Mouse (Mus musculus): ENCODE data around the gene Dis3l. TPM values are rescaled to one million over a fixed set of nuclear protein-coding genes. Genes with fewer than 3 reads are reported as not detected.
A peak's percentile ranks its signal among the peaks of the same experiment; 100 is the strongest.

Dis3l gene
- polyA plus RNA-seq, 1 experiment from 2014 or later: 18.2 TPM

GRCm38 (mm10) chr9:64369871-64370270, 28.8 kb upstream of the Dis3l start:
- Histone ChIP-seq H3K27ac (ENCODE audit: low read depth, low read length) (no peak overlapping the region), H3K4me1 (replicated peaks; ENCODE audit: control insufficient read depth, insufficient read depth, low read length) (no peaks in the 10 kb centered on the region), H3K4me3 (ENCODE audit: low read depth, low read length) (no peak overlapping the region), H3K9me3 (ENCODE audit: control insufficient read depth, low read length) (no peaks in the 10 kb centered on the region), H3K9ac (ENCODE audit: low read depth, low read length) (no peak overlapping the region), H3K36me3 (ENCODE audit: control insufficient read depth, insufficient read depth, low read length) (no peaks in the 10 kb centered on the region), H3K27me3 (replicated peaks; ENCODE audit: control insufficient read depth, insufficient read depth, low read length) (no peaks in the 10 kb centered on the region), H3K4me2 (no peak overlapping the region)
- WGBS: 64% methylated on average over 7 of the region's 7 CpGs
- no peak for ATAC-seq (replicated peaks; ENCODE audit: low FRiP score)
- DNase-seq (ENCODE audit: low spot score): no peak

- H3K9ac ChIP-seq (ENCODE audit: low read depth, low read length): no peak overlapping the region
- no peak overlapping the region for H3K4me2 ChIP-seq
- no peaks in the 10 kb centered on the region for H3K36me3 ChIP-seq (ENCODE audit: control insufficient read depth, insufficient read depth, low read length)
- no peaks in the 10 kb centered on the region for H3K4me1 ChIP-seq (replicated peaks; ENCODE audit: control insufficient read depth, insufficient read depth, low read length)
- H3K27ac ChIP-seq (ENCODE audit: low read depth, low read length): no peak overlapping the region
- ATAC-seq (replicated peaks; ENCODE audit: low FRiP score): no peak
- no peaks in the 10 kb centered on the region for H3K9me3 ChIP-seq (ENCODE audit: control insufficient read depth, low read length)
- no peak overlapping the region for H3K4me3 ChIP-seq (ENCODE audit: low read depth, low read length)
- DNase-seq (ENCODE audit: low spot score): no peak
- H3K27me3 ChIP-seq (replicated peaks; ENCODE audit: control insufficient read depth, insufficient read depth, low read length): no peaks in the 10 kb centered on the region
- 84% methylated on average over 9 of the region's 9 CpGs for WGBS
Measured at GRCm38 (mm10) chr9:64361231-64361950, 20.3 kb upstream of the Dis3l start.

- ATAC-seq (replicated peaks; ENCODE audit: low FRiP score) (no peak), DNase-seq (ENCODE audit: low spot score) (no peak)
- no peak overlapping the region for H3K27ac ChIP-seq (ENCODE audit: low read depth, low read length)
- H3K9ac ChIP-seq (ENCODE audit: low read depth, low read length): no peak overlapping the region
- no peaks in the 10 kb centered on the region for H3K36me3 ChIP-seq (ENCODE audit: control insufficient read depth, insufficient read depth, low read length)
- WGBS: 83% methylated on average over 7 of the region's 7 CpGs
- no peak overlapping the region for H3K4me3 ChIP-seq (ENCODE audit: low read depth, low read length)
- H3K4me1 ChIP-seq (replicated peaks; ENCODE audit: control insufficient read depth, insufficient read depth, low read length): no peaks in the 10 kb centered on the region
- H3K9me3 ChIP-seq (ENCODE audit: control insufficient read depth, low read length): no peaks in the 10 kb centered on the region
- no peaks in the 10 kb centered on the region for H3K27me3 ChIP-seq (replicated peaks; ENCODE audit: control insufficient read depth, insufficient read depth, low read length)
- no peak overlapping the region for H3K4me2 ChIP-seq
Measured at GRCm38 (mm10) chr9:64355627-64356026, 14.5 kb upstream of the Dis3l start.

- Histone ChIP-seq H3K4me1 (replicated peaks; ENCODE audit: control insufficient read depth, insufficient read depth, low read length) (no peaks in the 10 kb centered on the region), H3K4me3 (ENCODE audit: low read depth, low read length) (no peak overlapping the region), H3K36me3 (ENCODE audit: control insufficient read depth, insufficient read depth, low read length) (no peaks in the 10 kb centered on the region), H3K27ac (ENCODE audit: low read depth, low read length) (no peak overlapping the region), H3K9ac (ENCODE audit: low read depth, low read length) (no peak overlapping the region), H3K4me2 (no peak overlapping the region), H3K27me3 (replicated peaks; ENCODE audit: control insufficient read depth, insufficient read depth, low read length) (no peaks in the 10 kb centered on the region), H3K9me3 (ENCODE audit: control insufficient read depth, low read length) (no peaks in the 10 kb centered on the region)
- no peak for DNase-seq (ENCODE audit: low spot score)
- WGBS: 34% methylated on average over 3 of the region's 3 CpGs
- ATAC-seq (replicated peaks; ENCODE audit: low FRiP score): no peak
Measured at GRCm38 (mm10) chr9:64351191-64351590, 10.1 kb upstream of the Dis3l start.

- H3K27ac ChIP-seq (ENCODE audit: low read depth, low read length): no peak overlapping the region
- no peak overlapping the region for H3K4me2 ChIP-seq
- H3K4me1 ChIP-seq (replicated peaks; ENCODE audit: control insufficient read depth, insufficient read depth, low read length): no peaks in the 10 kb centered on the region
- no peaks in the 10 kb centered on the region for H3K36me3 ChIP-seq (ENCODE audit: control insufficient read depth, insufficient read depth, low read length)
- ATAC-seq (replicated peaks; ENCODE audit: low FRiP score) (no peak), DNase-seq (ENCODE audit: low spot score) (no peak)
- H3K9ac ChIP-seq (ENCODE audit: low read depth, low read length): no peak overlapping the region
- H3K4me3 ChIP-seq (ENCODE audit: low read depth, low read length): no peak overlapping the region
- no peaks in the 10 kb centered on the region for H3K27me3 ChIP-seq (replicated peaks; ENCODE audit: control insufficient read depth, insufficient read depth, low read length)
- WGBS: 65% methylated on average over 5 of the region's 5 CpGs
- H3K9me3 ChIP-seq (ENCODE audit: control insufficient read depth, low read length): no peaks in the 10 kb centered on the region
Measured at GRCm38 (mm10) chr9:64349490-64349889, 8.4 kb upstream of the Dis3l start.

- no peak for ATAC-seq (replicated peaks; ENCODE audit: low FRiP score)
- no peak for DNase-seq (ENCODE audit: low spot score)
- Histone ChIP-seq H3K9ac (ENCODE audit: low read depth, low read length) (no peak overlapping the region), H3K4me2 (no peak overlapping the region), H3K27me3 (replicated peaks; ENCODE audit: control insufficient read depth, insufficient read depth, low read length) (no peaks in the 10 kb centered on the region), H3K4me3 (ENCODE audit: low read depth, low read length) (no peak overlapping the region), H3K9me3 (ENCODE audit: control insufficient read depth, low read length) (no peaks in the 10 kb centered on the region), H3K27ac (ENCODE audit: low read depth, low read length) (no peak overlapping the region), H3K36me3 (ENCODE audit: control insufficient read depth, insufficient read depth, low read length) (no peaks in the 10 kb centered on the region), H3K4me1 (replicated peaks; ENCODE audit: control insufficient read depth, insufficient read depth, low read length) (no peaks in the 10 kb centered on the region; the same call in 1 of the 2 replicates)
- WGBS: 0% methylated on average over 1 of the region's 1 CpGs
Measured at GRCm38 (mm10) chr9:64347377-64347776, 6.3 kb upstream of the Dis3l start.

- DNase-seq (ENCODE audit: low spot score): no peak
- H3K36me3 ChIP-seq (ENCODE audit: control insufficient read depth, insufficient read depth, low read length): no peaks in the 10 kb centered on the region
Measured at GRCm38 (mm10) chr9:64345931-64346330, 4.8 kb upstream of the Dis3l start.

GRCm38 (mm10) chr9:64343656-64344055, 2.6 kb upstream of the Dis3l start:
- Histone ChIP-seq H3K27me3 (replicated peaks; ENCODE audit: control insufficient read depth, insufficient read depth, low read length) (no peaks in the 10 kb centered on the region), H3K4me1 (replicated peaks; ENCODE audit: control insufficient read depth, insufficient read depth, low read length) (peaks cover 9% of the 10 kb centered on the region), H3K9ac (ENCODE audit: low read depth, low read length) (no peak overlapping the region), H3K4me2 (no peak overlapping the region), H3K36me3 (ENCODE audit: control insufficient read depth, insufficient read depth, low read length) (no peaks in the 10 kb centered on the region), H3K4me3 (ENCODE audit: low read depth, low read length) (no peak overlapping the region), H3K27ac (ENCODE audit: low read depth, low read length) (no peak overlapping the region), H3K9me3 (ENCODE audit: control insufficient read depth, low read length) (no peaks in the 10 kb centered on the region)
- ATAC-seq (replicated peaks; ENCODE audit: low FRiP score) (no peak), DNase-seq (ENCODE audit: low spot score) (no peak)
- WGBS: 74% methylated on average over 2 of the region's 2 CpGs

More at GRCm38 (mm10) chr9:64345931-64346330, 4.8 kb upstream of the Dis3l start:
- WGBS: 59% methylated on average over 5 of the region's 5 CpGs
- Histone ChIP-seq H3K9me3 (ENCODE audit: control insufficient read depth, low read length) (no peaks in the 10 kb centered on the region), H3K27me3 (replicated peaks; ENCODE audit: control insufficient read depth, insufficient read depth, low read length) (no peaks in the 10 kb centered on the region), H3K4me2 (no peak overlapping the region), H3K27ac (ENCODE audit: low read depth, low read length) (no peak overlapping the region), H3K9ac (ENCODE audit: low read depth, low read length) (no peak overlapping the region), H3K4me3 (ENCODE audit: low read depth, low read length) (no peak overlapping the region), H3K4me1 (replicated peaks; ENCODE audit: control insufficient read depth, insufficient read depth, low read length) (no peaks in the 10 kb centered on the region; the same call in 1 of the 2 replicates)
- no peak for ATAC-seq (replicated peaks; ENCODE audit: low FRiP score)

- no peak overlapping the region; the same call in 1 of the 2 replicates for H3K4me3 ChIP-seq (ENCODE audit: low read depth, low read length)
- no peak overlapping the region for H3K27ac ChIP-seq (ENCODE audit: low read depth, low read length)
- no peaks in the 10 kb centered on the region for H3K27me3 ChIP-seq (replicated peaks; ENCODE audit: control insufficient read depth, insufficient read depth, low read length)
- ATAC-seq (replicated peaks; ENCODE audit: low FRiP score) (no peak), DNase-seq (ENCODE audit: low spot score) (no peak)
- WGBS: 80% methylated on average over 8 of the region's 8 CpGs
- peaks cover 9% of the 10 kb centered on the region for H3K4me1 ChIP-seq (replicated peaks; ENCODE audit: control insufficient read depth, insufficient read depth, low read length)
- peak overlapping the region; percentile 92 for H3K4me2 ChIP-seq
- 0 out of 2 replicates have a peak, but pooled peaks cover 2% of the 10 kb centered on the region for H3K36me3 ChIP-seq (ENCODE audit: control insufficient read depth, insufficient read depth, low read length)
- H3K9me3 ChIP-seq (ENCODE audit: control insufficient read depth, low read length): no peaks in the 10 kb centered on the region
- 0 out of 2 replicates have a peak overlapping the region, but pooled peaks have one; percentile 99 for H3K9ac ChIP-seq (ENCODE audit: low read depth, low read length)
Measured at GRCm38 (mm10) chr9:64341671-64342070, 583 bp upstream of the Dis3l start.
